Mouse (Mus musculus): ENCODE results near the gene Slc16a14. TPM values are rescaled to one million over a fixed set of nuclear protein-coding genes. Genes with fewer than 3 reads are reported as not detected.

The Slc16a14 gene
- polyA plus RNA-seq, 1 experiment from 2014 or later, result 11.0 TPM

DNA sequence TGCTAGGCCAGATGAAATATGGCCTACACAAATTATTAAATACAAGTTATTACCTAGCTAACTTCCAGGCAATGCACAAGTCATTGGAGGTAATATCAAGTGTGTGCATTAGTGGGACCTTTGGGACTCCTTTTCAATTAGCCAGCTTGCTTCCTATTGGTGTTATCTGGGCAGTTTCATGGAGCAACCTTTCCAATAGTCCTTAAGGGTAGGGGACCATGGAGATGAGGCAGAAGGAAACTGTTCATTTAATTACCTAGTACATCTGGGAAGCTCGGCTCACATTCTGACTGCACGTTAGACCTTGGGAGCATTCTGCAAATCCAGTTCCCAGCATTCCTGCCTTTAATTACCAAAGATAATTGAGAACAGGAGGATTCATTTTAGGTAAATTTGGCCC is 30.5 kb downstream of the Slc16a14 start:
- Histone ChIP-seq H3K4me2 (no peak overlapping the region), H3K36me3 (no peaks in the 10 kb centered on the region), H3K27ac (replicated peaks) (no peak overlapping the region), H3K9me3 (replicated peaks) (no peaks in the 10 kb centered on the region), H3K4me1 (no peaks in the 10 kb centered on the region), H3K4me3 (replicated peaks) (no peak overlapping the region), H3K9ac (replicated peaks) (no peak overlapping the region), H3K27me3 (replicated peaks) (no peaks in the 10 kb centered on the region)
- peak; percentile 82 for ATAC-seq (ENCODE audit: low FRiP score)
- 38% methylated on average over 2 of the region's 2 CpGs for WGBS

DNA sequence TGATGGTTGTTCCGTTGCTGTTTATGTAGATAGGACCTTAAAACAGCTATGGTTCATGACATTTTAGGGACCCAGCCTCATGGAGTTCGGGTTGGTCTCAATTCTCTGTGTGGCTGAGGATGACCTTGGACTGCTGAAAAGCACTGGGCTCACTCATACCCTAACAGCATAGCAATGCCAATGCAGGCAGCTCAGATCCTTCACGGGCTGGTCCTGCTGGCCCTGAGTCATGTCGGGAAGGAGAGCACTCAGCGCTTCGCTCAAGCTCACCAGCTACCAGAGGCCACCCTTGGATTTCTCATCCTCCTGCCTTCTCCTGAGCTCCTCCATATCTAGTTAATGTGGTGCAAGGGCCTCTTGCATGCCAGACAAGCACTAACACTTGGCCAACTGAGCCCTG is 35.8 kb downstream of the Slc16a14 start:
- WGBS, result 94% methylated on average over 6 of the region's 6 CpGs
- Histone ChIP-seq H3K9ac (replicated peaks) (no peak overlapping the region), H3K4me3 (replicated peaks) (no peak overlapping the region), H3K27me3 (replicated peaks) (no peaks in the 10 kb centered on the region), H3K4me2 (no peak overlapping the region), H3K4me1 (no peaks in the 10 kb centered on the region), H3K27ac (replicated peaks) (no peak overlapping the region), H3K9me3 (replicated peaks) (no peaks in the 10 kb centered on the region), H3K36me3 (no peaks in the 10 kb centered on the region)
- no peak for ATAC-seq (ENCODE audit: low FRiP score)

DNA sequence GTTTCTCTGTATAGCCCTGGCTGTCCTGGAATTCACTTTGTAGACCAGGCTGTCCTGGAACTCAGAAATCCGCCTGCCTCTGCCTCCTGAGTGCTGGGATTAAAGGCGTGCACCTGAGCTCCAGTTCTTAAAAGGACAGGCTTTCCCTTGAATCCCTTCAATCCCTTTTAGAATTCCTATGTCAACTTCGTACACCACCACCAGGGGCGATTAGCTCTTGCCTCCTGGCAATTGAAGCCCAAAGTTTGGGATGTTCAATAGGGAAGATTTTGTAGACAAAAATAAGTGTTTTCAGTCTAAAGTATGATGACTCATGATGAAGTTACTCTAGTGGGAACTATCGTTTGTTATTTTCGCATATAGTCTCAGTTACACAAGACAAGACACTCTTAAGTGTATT is 37.6 kb downstream of the Slc16a14 start:
- H3K4me2 ChIP-seq, result no peak overlapping the region
- H3K27me3 ChIP-seq (replicated peaks), result no peaks in the 10 kb centered on the region
- no peak overlapping the region for H3K27ac ChIP-seq (replicated peaks)
- no peaks in the 10 kb centered on the region for H3K36me3 ChIP-seq
- H3K4me1 ChIP-seq, result no peaks in the 10 kb centered on the region
- no peak for ATAC-seq (ENCODE audit: low FRiP score)
- WGBS, result 86% methylated on average over 6 of the region's 6 CpGs
- no peak overlapping the region for H3K4me3 ChIP-seq (replicated peaks)
- H3K9me3 ChIP-seq (replicated peaks), result no peaks in the 10 kb centered on the region
- H3K9ac ChIP-seq (replicated peaks), result no peak overlapping the region

DNA sequence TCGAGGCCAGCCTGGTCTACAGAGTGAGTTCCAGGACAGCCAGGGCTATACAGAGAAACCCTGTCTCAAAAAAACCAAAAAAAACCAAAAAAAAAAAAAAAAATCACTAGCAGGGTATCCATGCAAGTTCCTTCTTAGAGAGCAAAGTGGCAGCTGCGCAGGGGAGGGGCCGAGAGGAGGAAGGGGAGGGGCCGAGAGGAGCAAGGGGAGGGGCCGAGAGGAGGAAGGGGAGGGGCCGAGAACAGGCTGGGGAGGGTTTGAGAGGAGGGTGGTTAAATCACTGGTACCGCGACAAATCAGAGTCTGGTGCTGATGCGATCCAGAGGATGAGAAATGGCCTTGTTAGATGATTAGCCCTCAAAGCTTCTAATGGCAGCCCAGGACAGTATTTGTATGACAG is 43.2 kb downstream of the Slc16a14 start:
- 96% methylated on average over 9 of the region's 9 CpGs for WGBS
- Histone ChIP-seq H3K4me3 (replicated peaks) (no peak overlapping the region), H3K9ac (replicated peaks) (no peak overlapping the region), H3K4me1 (peaks cover 8% of the 10 kb centered on the region), H3K36me3 (no peaks in the 10 kb centered on the region), H3K27ac (replicated peaks) (no peak overlapping the region), H3K4me2 (no peak overlapping the region), H3K9me3 (replicated peaks) (no peaks in the 10 kb centered on the region), H3K27me3 (replicated peaks) (no peaks in the 10 kb centered on the region)
- ATAC-seq (ENCODE audit: low FRiP score), result no peak

DNA sequence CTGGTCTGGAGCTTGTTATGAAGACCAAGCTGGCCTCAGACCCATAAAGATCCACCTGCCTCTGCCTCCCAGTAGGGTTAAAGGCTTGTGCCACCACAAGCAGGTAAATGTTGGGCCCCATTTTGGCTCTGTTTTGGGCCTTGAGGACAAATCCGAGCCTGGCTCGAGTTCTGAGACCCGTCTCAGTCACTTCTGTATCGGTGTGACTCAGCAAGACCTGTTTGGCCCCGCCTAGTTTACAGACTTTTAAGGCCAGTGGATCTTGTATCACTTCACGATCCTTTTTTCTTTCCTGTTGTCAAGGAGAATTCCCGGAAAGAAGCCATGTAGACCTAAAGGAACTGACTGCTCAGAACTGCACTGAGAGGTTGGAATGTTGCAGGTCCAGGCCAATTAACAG is 44.4 kb downstream of the Slc16a14 start:
- Histone ChIP-seq H3K4me2 (no peak overlapping the region), H3K4me3 (replicated peaks) (no peak overlapping the region), H3K9ac (replicated peaks) (no peak overlapping the region), H3K27ac (replicated peaks) (no peak overlapping the region), H3K9me3 (replicated peaks) (no peaks in the 10 kb centered on the region), H3K4me1 (peaks cover 8% of the 10 kb centered on the region), H3K36me3 (no peaks in the 10 kb centered on the region), H3K27me3 (replicated peaks) (no peaks in the 10 kb centered on the region)
- WGBS, result 88% methylated on average over 7 of the region's 7 CpGs
- ATAC-seq (ENCODE audit: low FRiP score), result peak; percentile 35; the same call in 1 of the 2 replicates

DNA sequence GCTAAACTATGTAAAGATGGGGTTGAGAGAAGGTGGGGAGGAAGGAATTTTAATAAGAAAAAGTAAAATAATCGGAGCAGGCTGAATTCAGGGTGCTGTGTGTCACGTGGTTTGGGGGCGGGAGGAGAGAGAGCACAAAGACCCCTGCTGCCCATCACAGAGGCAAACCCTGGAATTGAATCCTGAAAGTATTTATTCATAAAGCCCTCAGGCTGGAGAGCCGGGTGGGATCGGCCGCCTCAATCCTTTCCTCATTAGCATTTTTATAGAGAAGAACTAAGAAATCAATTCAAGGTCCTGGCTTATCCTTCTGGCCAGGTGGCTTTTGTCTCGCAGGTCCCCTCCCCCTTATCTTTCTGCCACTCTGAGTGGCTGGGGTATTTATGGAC is 44.9 kb downstream of the Slc16a14 start:
- peaks cover 8% of the 10 kb centered on the region for H3K4me1 ChIP-seq
- peak; percentile 56 for ATAC-seq (ENCODE audit: low FRiP score)
- H3K4me3 ChIP-seq (replicated peaks), result no peak overlapping the region
- H3K36me3 ChIP-seq, result no peaks in the 10 kb centered on the region
- 14% methylated on average over 7 of the region's 7 CpGs for whole genome bisulfite sequencing
- H3K27ac ChIP-seq (replicated peaks), result no peak overlapping the region
- H3K4me2 ChIP-seq, result peak overlapping the region; percentile 17
- no peaks in the 10 kb centered on the region for H3K9me3 ChIP-seq (replicated peaks)
- no peaks in the 10 kb centered on the region for H3K27me3 ChIP-seq (replicated peaks)
- no peak overlapping the region for H3K9ac ChIP-seq (replicated peaks)

DNA sequence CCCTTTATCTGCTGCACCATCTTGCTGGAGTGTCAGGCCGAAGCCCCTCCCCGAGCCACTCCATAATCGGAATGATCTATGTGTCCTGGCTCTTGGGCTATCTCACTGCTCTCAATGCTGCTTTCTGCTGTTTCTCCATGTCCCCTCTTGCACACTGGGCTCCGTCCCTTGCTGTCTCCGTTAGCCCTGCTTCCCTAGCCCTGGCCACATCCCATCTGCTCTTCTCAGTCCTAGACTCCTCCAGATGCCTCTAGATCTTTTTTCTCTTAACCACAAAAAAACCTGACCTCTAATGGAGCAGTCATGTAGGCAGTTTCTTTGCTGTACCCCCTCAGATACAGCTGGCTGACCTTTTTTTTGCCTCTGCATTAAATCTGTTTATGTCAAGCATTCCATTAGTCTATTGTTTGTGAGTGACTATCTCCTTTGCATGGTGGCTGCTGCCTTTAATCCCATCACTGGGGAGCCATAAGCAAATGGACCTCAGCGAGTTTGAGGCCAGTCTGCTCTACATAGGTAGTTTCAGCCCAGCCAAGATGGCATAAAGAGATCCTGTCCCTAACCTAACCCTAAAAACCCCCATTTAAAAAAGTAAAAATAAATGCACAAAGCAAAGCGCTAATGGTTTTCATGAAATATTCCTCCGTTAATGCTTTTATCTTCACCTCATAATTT is 45.5 kb downstream of the Slc16a14 start:
- peaks cover 8% of the 10 kb centered on the region for H3K4me1 ChIP-seq
- no peaks in the 10 kb centered on the region for H3K27me3 ChIP-seq (replicated peaks)
- H3K4me3 ChIP-seq (replicated peaks), result no peak overlapping the region
- H3K4me2 ChIP-seq, result peak overlapping the region; percentile 17
- H3K9me3 ChIP-seq (replicated peaks), result no peaks in the 10 kb centered on the region
- H3K36me3 ChIP-seq, result no peaks in the 10 kb centered on the region
- H3K27ac ChIP-seq (replicated peaks), result no peak overlapping the region
- H3K9ac ChIP-seq (replicated peaks), result no peak overlapping the region
- 60% methylated on average over 8 of the region's 8 CpGs for WGBS
- 0 out of 2 replicates have a peak, but pooled peaks have one; percentile 43 for ATAC-seq (ENCODE audit: low FRiP score)

DNA sequence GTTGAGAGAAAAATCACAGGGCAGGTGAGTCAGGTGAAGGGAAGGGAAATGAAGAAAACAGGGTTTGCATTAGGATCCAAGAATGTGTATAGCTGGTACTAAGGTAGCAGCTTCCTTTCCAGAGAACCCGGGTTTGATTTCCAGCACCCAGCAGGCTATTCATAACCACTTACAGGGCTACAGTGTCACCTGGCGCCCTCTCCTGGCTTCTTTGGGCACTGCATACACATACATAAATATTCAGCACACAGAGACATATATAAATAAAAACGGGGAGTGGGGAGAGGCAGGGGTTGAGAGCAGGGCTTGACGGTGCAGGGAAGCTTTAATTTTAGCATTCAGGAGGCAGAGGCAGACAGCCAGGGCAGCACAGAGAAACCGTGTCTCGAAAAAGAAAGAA is 49.0 kb downstream of the Slc16a14 start:
- Histone ChIP-seq H3K4me3 (replicated peaks) (no peak overlapping the region), H3K36me3 (no peaks in the 10 kb centered on the region), H3K4me2 (no peak overlapping the region), H3K9me3 (replicated peaks) (no peaks in the 10 kb centered on the region), H3K27me3 (replicated peaks) (no peaks in the 10 kb centered on the region), H3K4me1 (peaks cover 8% of the 10 kb centered on the region), H3K27ac (replicated peaks) (no peak overlapping the region), H3K9ac (replicated peaks) (no peak overlapping the region)
- no peak for ATAC-seq (ENCODE audit: low FRiP score)
- WGBS, result 89% methylated on average over 6 of the region's 6 CpGs

DNA sequence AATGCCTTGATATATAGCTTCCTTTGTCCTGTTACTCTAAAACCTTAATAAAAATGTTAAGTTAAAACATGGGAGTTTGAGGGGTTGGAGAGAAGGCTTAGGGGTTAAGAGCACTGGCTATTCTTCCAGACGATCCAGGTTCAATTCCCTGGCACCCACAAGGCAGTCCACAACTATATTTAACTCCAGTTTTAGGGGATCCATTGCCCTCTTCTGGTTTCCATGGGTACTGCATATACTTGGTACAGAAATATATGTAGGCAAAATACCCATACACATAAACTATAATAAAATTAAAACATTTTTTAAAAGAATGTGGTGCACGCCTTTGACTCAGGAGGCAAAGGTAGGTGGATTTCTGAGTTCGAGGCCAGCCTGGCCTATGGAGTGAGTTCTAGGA is 49.8 kb downstream of the Slc16a14 start:
- no peak overlapping the region for H3K4me3 ChIP-seq (replicated peaks)
- H3K36me3 ChIP-seq, result no peaks in the 10 kb centered on the region
- no peak for ATAC-seq (ENCODE audit: low FRiP score)
- no peak overlapping the region for H3K27ac ChIP-seq (replicated peaks)
- H3K4me2 ChIP-seq, result no peak overlapping the region
- 93% methylated on average over 3 of the region's 3 CpGs for WGBS
- H3K9me3 ChIP-seq (replicated peaks), result no peaks in the 10 kb centered on the region
- peaks cover 8% of the 10 kb centered on the region for H3K4me1 ChIP-seq
- H3K27me3 ChIP-seq (replicated peaks), result no peaks in the 10 kb centered on the region
- H3K9ac ChIP-seq (replicated peaks), result no peak overlapping the region

DNA sequence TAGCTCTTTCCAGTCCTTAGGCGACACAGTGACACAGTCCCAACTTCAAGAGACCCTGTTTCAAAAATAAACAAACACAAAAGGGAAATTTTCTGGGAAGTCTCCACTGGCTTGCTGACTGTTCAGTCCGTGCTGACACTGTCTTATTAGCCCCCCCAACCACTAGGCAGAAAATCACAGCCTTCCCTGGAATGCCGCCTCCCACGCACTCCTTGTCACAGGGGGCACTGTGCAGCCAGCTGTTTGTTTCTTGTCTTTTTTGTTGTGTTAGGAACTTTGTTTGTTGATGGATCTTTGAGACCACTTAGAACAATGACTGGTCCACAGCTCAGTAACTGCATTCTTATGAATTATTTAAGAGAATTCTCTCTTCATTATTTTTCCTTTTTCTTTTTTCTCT is 51.0 kb downstream of the Slc16a14 start:
- H3K27ac ChIP-seq (replicated peaks), result no peak overlapping the region
- H3K36me3 ChIP-seq, result no peaks in the 10 kb centered on the region
- H3K9ac ChIP-seq (replicated peaks), result no peak overlapping the region
- H3K27me3 ChIP-seq (replicated peaks), result no peaks in the 10 kb centered on the region
- no peak for ATAC-seq (ENCODE audit: low FRiP score)
- H3K4me3 ChIP-seq (replicated peaks), result no peak overlapping the region
- 70% methylated on average over 4 of the region's 4 CpGs for WGBS
- no peak overlapping the region for H3K4me2 ChIP-seq
- no peaks in the 10 kb centered on the region for H3K9me3 ChIP-seq (replicated peaks)
- H3K4me1 ChIP-seq, result no peaks in the 10 kb centered on the region

DNA sequence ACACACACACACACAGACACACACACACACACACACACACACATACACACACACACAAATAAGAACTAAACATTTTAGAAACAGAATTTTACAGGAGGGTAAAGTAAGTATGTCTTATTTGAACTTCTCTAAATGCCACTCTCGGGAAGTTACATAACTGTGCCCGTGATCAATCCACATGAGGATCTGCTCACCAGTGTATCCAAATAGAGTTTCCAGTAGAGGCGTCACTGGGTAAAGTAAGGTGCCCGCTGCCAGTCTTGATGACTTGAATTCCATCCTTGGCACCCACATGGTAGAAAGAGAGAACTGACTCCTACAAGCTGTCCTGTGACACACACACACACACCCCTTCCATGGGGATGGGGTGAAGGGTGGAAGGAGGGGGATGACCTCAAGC is 52.0 kb downstream of the Slc16a14 start:
- Histone ChIP-seq H3K27me3 (replicated peaks) (no peaks in the 10 kb centered on the region), H3K4me2 (no peak overlapping the region), H3K4me1 (no peaks in the 10 kb centered on the region), H3K9me3 (replicated peaks) (no peaks in the 10 kb centered on the region), H3K36me3 (no peaks in the 10 kb centered on the region), H3K9ac (replicated peaks) (no peak overlapping the region), H3K27ac (replicated peaks) (no peak overlapping the region), H3K4me3 (replicated peaks) (no peak overlapping the region)
- 92% methylated on average over 4 of the region's 4 CpGs for WGBS
- no peak for ATAC-seq (ENCODE audit: low FRiP score)

DNA sequence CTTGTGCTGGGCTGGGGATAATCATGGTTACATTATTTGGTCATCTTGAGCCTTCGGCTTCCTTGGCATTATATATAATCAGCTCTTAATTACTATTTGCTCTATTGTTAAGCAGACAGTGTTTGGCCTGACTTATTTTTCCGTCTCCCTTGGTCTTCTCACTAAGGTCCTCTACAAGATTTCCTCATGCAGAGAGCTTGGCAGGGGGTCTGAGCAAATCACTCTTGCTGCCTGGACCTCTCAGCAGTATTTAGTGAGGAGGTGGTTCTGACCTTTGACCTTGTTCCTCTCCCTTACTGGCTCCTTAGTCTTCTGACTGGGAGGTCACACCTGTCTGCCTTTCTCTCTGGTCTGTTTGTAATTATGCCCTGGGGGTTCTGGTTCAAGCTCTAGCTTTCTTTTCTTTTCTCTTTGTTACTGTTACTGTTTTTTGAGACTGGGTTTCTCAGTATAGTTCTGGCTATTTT is 52.8 kb downstream of the Slc16a14 start:
- no peak overlapping the region for H3K9ac ChIP-seq (replicated peaks)
- ATAC-seq (ENCODE audit: low FRiP score), result no peak
- no peaks in the 10 kb centered on the region for H3K27me3 ChIP-seq (replicated peaks)
- H3K9me3 ChIP-seq (replicated peaks), result no peaks in the 10 kb centered on the region
- H3K36me3 ChIP-seq, result no peaks in the 10 kb centered on the region
- H3K4me1 ChIP-seq, result no peaks in the 10 kb centered on the region
- 39% methylated on average over 2 of the region's 2 CpGs for WGBS
- no peak overlapping the region for H3K4me3 ChIP-seq (replicated peaks)
- no peak overlapping the region for H3K4me2 ChIP-seq
- H3K27ac ChIP-seq (replicated peaks), result no peak overlapping the region
